Mouse (Mus musculus) C2C12 (cell line): ENCODE results near the gene Hba-x.

Source experiments
- CEBPB ChIP-seq: IDR thresholded peaks from one replicate; pipeline ENCODE4 v1.6.1; 2011; ENCODE audit warnings: low read depth, mild to moderate bottlenecking, control low read depth, moderate library complexity
- CTCF ChIP-seq: IDR thresholded peaks from one replicate; pipeline ENCODE4 v1.5.1; 2011; ENCODE audit not compliant: control insufficient read depth, insufficient read depth, insufficient read length
- FOSL1 ChIP-seq: IDR thresholded peaks from one replicate; pipeline ENCODE4 v1.8.0; 2011; ENCODE audit warnings: mild to moderate bottlenecking, low read length; ENCODE audit not compliant: poor library complexity, insufficient read depth, severe bottlenecking
- MAX ChIP-seq: IDR thresholded peaks from one replicate; pipeline ENCODE4 v1.6.1; 2011; ENCODE audit warnings: mild to moderate bottlenecking, control low read depth
- MYOD1 ChIP-seq: IDR thresholded peaks from one replicate; pipeline ENCODE4 v1.6.1; 2011; ENCODE audit warnings: low read depth; ENCODE audit not compliant: control insufficient read depth, insufficient read length
- MYOG ChIP-seq: IDR thresholded peaks from one replicate; pipeline ENCODE4 v1.6.1; 2011; ENCODE audit not compliant: control insufficient read depth, insufficient read length; ENCODE audit errors: extremely low read depth
- USF1 ChIP-seq: IDR thresholded peaks from one replicate; pipeline ENCODE4 v1.6.1; 2011; ENCODE audit warnings: low read depth, mild to moderate bottlenecking, control low read depth, moderate library complexity

- peak; percentile 17 for TF ChIP-seq MYOD1
- TF ChIP-seq CTCF: no peak
- TF ChIP-seq FOSL1: no peak
- no peak for TF ChIP-seq CEBPB
- TF ChIP-seq MAX: no peak
- TF ChIP-seq USF1: no peak
- TF ChIP-seq MYOG: no peak
Measured at GRCm38 (mm10) chr11:32271178-32271577, 5.0 kb upstream of the Hba-x start.
